Comparison of ENCODE assay signal across 27 mouse cellular contexts in genomic region chr10:117608988-117609809, GRCm38 (mm10). TPM values are rescaled to one million over a fixed set of nuclear protein-coding genes. Genes with fewer than 3 reads are reported as not detected.
"Had no signal": no experiment of that assay in that cellular context is flagged by ENCODE, and none has a peak within 500 bp of the region (broad histone marks: within the 10 kb centered on the region; RNA-seq: fewer than 3 reads in every experiment).

No protein-coding gene starts in this region.

- H3K4me3 ChIP-seq: embryonic facial prominence, embryonic 10.5 days; embryonic facial prominence, embryonic 12.5 days; embryonic facial prominence, embryonic 13.5 days; embryonic facial prominence, embryonic 15.5 days; erythroblast, embryonic 14.5 days; forebrain, embryonic 10.5 days; forebrain, embryonic 12.5 days; forebrain, embryonic 13.5 days; forebrain, embryonic 15.5 days; gastrocnemius, adult 2 months; heart, adult 2 months had no signal

- H3K27ac ChIP-seq: embryonic facial prominence, embryonic 10.5 days; embryonic facial prominence, embryonic 12.5 days; embryonic facial prominence, embryonic 13.5 days; embryonic facial prominence, embryonic 15.5 days; forebrain, embryonic 10.5 days; forebrain, embryonic 12.5 days; forebrain, embryonic 13.5 days; forebrain, embryonic 15.5 days; gastrocnemius, adult 2 months; heart, adult 2 months had no signal

- H3K4me2 ChIP-seq: embryonic facial prominence, embryonic 12.5 days; embryonic facial prominence, embryonic 13.5 days; embryonic facial prominence, embryonic 15.5 days; forebrain, embryonic 12.5 days; forebrain, embryonic 13.5 days; forebrain, embryonic 15.5 days had no signal

- DNase-seq: cerebellum, adult 9-10 months; cerebellum, adult 9-11 months; cerebellum, postnatal 10 days; cerebellum, postnatal 14 days; cerebellum, postnatal 25 days; cerebellum, postnatal 36 days; embryo, embryonic 11 days; forebrain, postnatal 0 days; gastrocnemius, adult 2 months; gastrocnemius, postnatal 10 days; gastrocnemius, postnatal 14 days; gastrocnemius, postnatal 25 days; gastrocnemius, postnatal 36 days; heart, adult 11 months; heart, adult 18-20 months; heart, adult 2 months had no signal

- H3K4me1 ChIP-seq: embryonic facial prominence, embryonic 10.5 days; embryonic facial prominence, embryonic 12.5 days; embryonic facial prominence, embryonic 13.5 days; embryonic facial prominence, embryonic 15.5 days; forebrain, embryonic 10.5 days; forebrain, embryonic 12.5 days; forebrain, embryonic 13.5 days; forebrain, embryonic 15.5 days had no signal

- H3K27me3 ChIP-seq: embryonic facial prominence, embryonic 12.5 days; embryonic facial prominence, embryonic 13.5 days; embryonic facial prominence, embryonic 15.5 days; forebrain, embryonic 12.5 days; forebrain, embryonic 13.5 days; forebrain, embryonic 15.5 days had no signal

- H3K9ac ChIP-seq: embryonic facial prominence, embryonic 12.5 days; embryonic facial prominence, embryonic 13.5 days; embryonic facial prominence, embryonic 15.5 days; forebrain, embryonic 12.5 days; forebrain, embryonic 13.5 days; forebrain, embryonic 15.5 days; forebrain, postnatal 0 days had no signal

- H3K9me3 ChIP-seq: embryonic facial prominence, embryonic 10.5 days; embryonic facial prominence, embryonic 12.5 days; embryonic facial prominence, embryonic 13.5 days; embryonic facial prominence, embryonic 15.5 days; forebrain, embryonic 10.5 days; forebrain, embryonic 12.5 days; forebrain, embryonic 13.5 days; forebrain, embryonic 15.5 days had no signal

- H3K36me3 ChIP-seq: embryonic facial prominence, embryonic 10.5 days; embryonic facial prominence, embryonic 12.5 days; embryonic facial prominence, embryonic 13.5 days; embryonic facial prominence, embryonic 15.5 days; forebrain, embryonic 10.5 days; forebrain, embryonic 12.5 days; forebrain, embryonic 15.5 days had no signal

- ATAC-seq: forebrain, embryonic 13.5 days; forebrain, embryonic 14.5 days; forebrain, embryonic 15.5 days; forebrain, embryonic 16.5 days; forebrain, postnatal 0 days had no signal

RNA-seq across cellular contexts. Expression of gene Cpm, which starts 20.1 kb away (rescaled TPM):
- polyA plus RNA-seq: erythroblast, embryonic 14.5 days had no signal
